Mouse (Mus musculus) CH12.LX (cell line): ENCODE data around the gene Cyp2c23. TPM values are rescaled to one million over a fixed set of nuclear protein-coding genes. Genes with fewer than 3 reads are reported as not detected.

Experiments
- DNase-seq: peaks from one replicate; pipeline ENCODE4 v3.0.0-alpha.2; 2013; ENCODE audit errors: extremely low read depth
- H3K27ac ChIP-seq: 2 replicates; pipeline ENCODE4 v1.5.1; 2012; ENCODE audit warnings: low read depth, mild to moderate bottlenecking, control low read depth, moderate library complexity; ENCODE audit not compliant: insufficient read depth
- H3K27me3 ChIP-seq: replicated peaks from 2 replicates; pipeline ENCODE3; 2012; ENCODE audit warnings: inconsistent platforms
- H3K36me3 ChIP-seq, 2 experiments: replicated peaks in 1 of 2; 2 replicates each; pipeline versions ENCODE3 to v1.6.1; 2012; ENCODE audit warnings: inconsistent platforms in 1 of 2, low read length in 1 of 2, mild to moderate bottlenecking in 1 of 2, mixed read lengths in 1 of 2, moderate library complexity in 1 of 2; ENCODE audit not compliant: control insufficient read depth in 1 of 2, insufficient read depth in 1 of 2
- H3K4me1 ChIP-seq, 2 experiments: 2 replicates each; pipeline ENCODE4 v1.6.1; 2012; ENCODE audit warnings: inconsistent platforms in 1 of 2, moderate library complexity in 1 of 2; ENCODE audit not compliant: insufficient read depth in 2 of 2, control insufficient read depth in 1 of 2
- H3K4me2 ChIP-seq: 2 replicates; pipeline ENCODE4 v1.6.1; 2012; ENCODE audit warnings: low read depth, mild to moderate bottlenecking, control low read depth; ENCODE audit not compliant: poor library complexity, insufficient read depth, severe bottlenecking
- H3K4me3 ChIP-seq, 3 experiments: fragments of 150-350 bp in 1 of 3; sonication (generic) in 1 of 3; replicated peaks in 1 of 3; 2 replicates each; pipeline versions ENCODE3 to v1.5.1; 2011 to 2012; ENCODE audit warnings: low read depth in 2 of 3, low read length in 2 of 3, mild to moderate bottlenecking in 2 of 3, moderate library complexity in 2 of 3, control low read depth in 1 of 3, improper control_type of control experiment in 1 of 3, inconsistent platforms in 1 of 3, mixed read lengths in 1 of 3; ENCODE audit not compliant: poor library complexity in 1 of 3
- H3K79me2 ChIP-seq: replicated peaks from 2 replicates; pipeline ENCODE4 v1.6.1; 2012; ENCODE audit warnings: mild to moderate bottlenecking, moderate library complexity; ENCODE audit not compliant: control insufficient read depth, poor library complexity, insufficient read depth, severe bottlenecking; ENCODE audit errors: extremely low read depth
- H3K9ac ChIP-seq: 2 replicates; pipeline ENCODE4 v1.6.1; 2012; ENCODE audit warnings: low read depth, mild to moderate bottlenecking, control low read depth, moderate library complexity; ENCODE audit not compliant: insufficient read depth
- H3K9me3 ChIP-seq: replicated peaks from 2 replicates; pipeline ENCODE3; 2012; ENCODE audit warnings: low read length, inconsistent platforms, mixed read lengths
- BHLHE40 ChIP-seq: IDR thresholded peaks from 2 replicates; pipeline ENCODE4 v1.6.1; 2011; ENCODE audit warnings: mild to moderate bottlenecking, low read depth, low read length, improper control_type of control experiment
- CHD1 ChIP-seq: IDR thresholded peaks from 2 replicates; pipeline ENCODE4 v1.6.1; 2012; ENCODE audit warnings: low read depth, low read length, improper control_type of control experiment, inconsistent platforms
- CHD2 ChIP-seq: IDR thresholded peaks from 2 replicates; pipeline ENCODE4 v1.6.1; 2011; ENCODE audit warnings: low read length, improper control_type of control experiment
- CTCF ChIP-seq, 2 experiments: IDR thresholded peaks in 1 of 2; conservative IDR thresholded peaks in 1 of 2; 2 replicates each; pipeline ENCODE4 v1.5.1; 2011 to 2012; ENCODE audit warnings: low read depth in 2 of 2, low read length in 2 of 2, improper control_type of control experiment in 1 of 2, inconsistent platforms in 1 of 2, mild to moderate bottlenecking in 1 of 2, moderate library complexity in 1 of 2
- ELF1 ChIP-seq: IDR thresholded peaks from 2 replicates; pipeline ENCODE4 v1.6.1; 2014; ENCODE audit warnings: low read depth, mild to moderate bottlenecking, inconsistent platforms, low read length, improper control_type of control experiment
- EP300 ChIP-seq: IDR thresholded peaks from 2 replicates; pipeline ENCODE4 v1.6.1; 2011; ENCODE audit warnings: low read length, improper control_type of control experiment
- GABPA ChIP-seq: IDR thresholded peaks from 2 replicates; pipeline ENCODE4 v1.6.1; 2012; ENCODE audit warnings: low read depth, low read length, improper control_type of control experiment, inconsistent platforms; ENCODE audit not compliant: insufficient replicate concordance
- IRF4 ChIP-seq: IDR thresholded peaks from 2 replicates; pipeline ENCODE4 v1.6.1; 2014; ENCODE audit warnings: low read depth, mild to moderate bottlenecking, inconsistent platforms, low read length, improper control_type of control experiment
- JUND ChIP-seq: conservative IDR thresholded peaks from 2 replicates; pipeline ENCODE4 v1.6.1; 2011; ENCODE audit warnings: low read depth, low read length, improper control_type of control experiment
- KAT2A ChIP-seq: IDR thresholded peaks from 2 replicates; pipeline ENCODE4 v1.6.1; 2012; ENCODE audit warnings: low read length, improper control_type of control experiment, inconsistent platforms; ENCODE audit not compliant: insufficient replicate concordance
- MAZ ChIP-seq: IDR thresholded peaks from 2 replicates; pipeline ENCODE4 v1.6.1; 2012; ENCODE audit warnings: low read depth, mild to moderate bottlenecking, inconsistent platforms, low read length, improper control_type of control experiment, moderate library complexity
- ZKSCAN1 ChIP-seq: IDR thresholded peaks from 2 replicates; pipeline ENCODE4 v1.6.1; 2012; ENCODE audit warnings: low read depth, inconsistent platforms, low read length, improper control_type of control experiment, borderline replicate concordance
- dilution Hi-C: fragments of 300-500 bp; cut with MboI; formaldehyde crosslinking; loops from 2 replicates; pipeline ENCODE4 v1.14.3; 2020; ENCODE audit warnings: low sequenced_read_pairs; ENCODE audit not compliant: extremely low pct_unique_long_range_greater_than_20kb, extremely low pct_ligation_motif_present
- in situ Hi-C: fragments of 300-500 bp; cut with MboI; formaldehyde crosslinking; loops from 3 replicates; pipeline ENCODE4 v1.14.3; 2019; ENCODE audit warnings: low sequenced_read_pairs, low pct_ligation_motif_present, low pct_unique_long_range_greater_than_20kb, mixed read lengths
- polyA plus RNA-seq: library from polyadenylated mRNA; unstranded; fragments of >175 nt; gene quantifications from 2 replicates; pipeline ENCODE4 v1.2.1, GENCODE M21; 2012; ENCODE audit warnings: low read depth; ENCODE audit not compliant: insufficient read length
- total RNA-seq, 2 experiments: library from RNA; depleted of rRNA; stranded (reverse); fragments of 300-350 nt in 1 of 2; fragments of >200 nt in 1 of 2; gene quantifications; 2 replicates each; pipeline ENCODE4 v1.2.3; 2012 to 2014

The Cyp2c23 gene
- total and polyA plus RNA-seq, 3 experiments = 0.11 to 0.13 TPM; not detected in 1

- H3K4me2 ChIP-seq = no peak overlapping the region
- TF ChIP-seq BHLHE40 (no peak), ELF1 (0 out of 2 replicates have a peak, but pooled peaks have one; percentile 10)
- no peak overlapping the region for H3K9ac ChIP-seq
- H3K9me3 ChIP-seq = no peaks in the 10 kb centered on the region
- no peak overlapping the region for H3K27ac ChIP-seq
- H3K4me3 ChIP-seq = no peak overlapping the region
- H3K4me1 ChIP-seq = peaks cover 2 to 12% of the 10 kb centered on the region in 2 experiments; a peak in 3 of 4 replicates
- no peaks in the 10 kb centered on the region for H3K27me3 ChIP-seq
- dilution Hi-C loops = no loop called here
- no peaks in the 10 kb centered on the region for H3K79me2 ChIP-seq
- DNase-seq = peak; percentile 21
- no peaks in the 10 kb centered on the region for H3K36me3 ChIP-seq
- in situ Hi-C loops = no loop called here
These were observed 54.8 kb downstream of the Cyp2c23 start for GRCm38 (mm10) chr19:43974221-43974620.

- H3K27ac ChIP-seq = no peak overlapping the region
- peaks cover 2 to 12% of the 10 kb centered on the region in 2 experiments; a peak in 3 of 4 replicates for H3K4me1 ChIP-seq
- in situ Hi-C loops (no loop called here), dilution Hi-C loops (no loop called here)
- H3K4me3 ChIP-seq = no peak overlapping the region
- H3K9me3 ChIP-seq = no peaks in the 10 kb centered on the region
- no peak overlapping the region for H3K4me2 ChIP-seq
- no peaks in the 10 kb centered on the region for H3K79me2 ChIP-seq
- DNase-seq = peak; percentile 19
- H3K36me3 ChIP-seq = no peaks in the 10 kb centered on the region
- TF ChIP-seq CHD2 = no peak
- TF ChIP-seq EP300 = no peak
- no peak for TF ChIP-seq GABPA
- TF ChIP-seq IRF4 = no peak
- TF ChIP-seq KAT2A = no peak
- TF ChIP-seq CTCF (conservative IDR thresholded peaks at IDR 0.05 in 1 of 2, IDR thresholded peaks at IDR 0.05 in 1 of 2; ENCODE audit: low read depth in 2 of 2, low read length in 2 of 2) = no peak
- TF ChIP-seq CHD1 = no peak
- no peak for TF ChIP-seq JUND
- TF ChIP-seq ZKSCAN1 = no peak
- no peak overlapping the region for H3K9ac ChIP-seq
- H3K27me3 ChIP-seq = no peaks in the 10 kb centered on the region
These were observed 55.3 kb downstream of the Cyp2c23 start for GRCm38 (mm10) chr19:43973711-43974110.

- H3K4me1 ChIP-seq = peaks cover 2 to 17% of the 10 kb centered on the region in 2 experiments; a peak in 3 of 4 replicates
- H3K36me3 ChIP-seq = no peaks in the 10 kb centered on the region
- dilution Hi-C loops = no loop called here
- no peak overlapping the region for H3K27ac ChIP-seq
- H3K9me3 ChIP-seq = no peaks in the 10 kb centered on the region
- in situ Hi-C loops = no loop called here
- H3K27me3 ChIP-seq = no peaks in the 10 kb centered on the region
- H3K9ac ChIP-seq = no peak overlapping the region
- no peaks in the 10 kb centered on the region for H3K79me2 ChIP-seq
- H3K4me3 ChIP-seq = no peak overlapping the region
- TF ChIP-seq MAZ = no peak
- TF ChIP-seq, all 38 proteins: peak for 0
- no peak overlapping the region for H3K4me2 ChIP-seq
- no peak for DNase-seq
These were observed 56.9 kb downstream of the Cyp2c23 start for GRCm38 (mm10) chr19:43972129-43972528.
